Mouse (Mus musculus) retina, postnatal 1 day (tissue): ENCODE data around the gene Exoc4.
A peak's percentile ranks its signal among the peaks of the same experiment; 100 is the strongest.

ENCODE experiments used
- DNase-seq: peaks from one replicate; pipeline ENCODE4 v3.0.0-alpha.2; 2012

Exoc4 gene

GRCm38 (mm10) chr6:33770021-33770420 lies 521.1 kb downstream of the Exoc4 start:
- DNase-seq, result no peak

- peak; percentile 26 for DNase-seq
Observed at GRCm38 (mm10) chr6:33772551-33773315, 523.8 kb downstream of the Exoc4 start.

DNA sequence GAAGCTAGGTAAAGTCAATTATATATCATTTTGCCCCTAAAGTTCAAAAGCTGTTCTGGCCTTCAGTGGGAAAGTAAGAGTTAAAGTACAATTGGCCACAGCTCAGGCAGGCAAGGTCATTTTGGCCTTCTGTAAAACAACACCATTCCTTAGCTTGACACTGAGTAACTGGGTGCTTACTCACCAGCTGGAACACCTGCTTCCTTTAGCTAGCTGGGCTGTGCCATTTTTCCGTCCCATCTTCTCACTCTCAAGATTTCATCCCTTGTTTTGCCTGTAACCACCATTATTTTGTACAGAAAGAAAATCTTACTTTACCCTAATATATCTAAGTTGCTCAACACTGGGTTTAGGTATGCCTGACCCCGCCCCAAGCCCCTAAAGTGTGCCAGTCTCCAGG lies 543.7 kb downstream of the Exoc4 start:
- no peak for DNase-seq

DNA sequence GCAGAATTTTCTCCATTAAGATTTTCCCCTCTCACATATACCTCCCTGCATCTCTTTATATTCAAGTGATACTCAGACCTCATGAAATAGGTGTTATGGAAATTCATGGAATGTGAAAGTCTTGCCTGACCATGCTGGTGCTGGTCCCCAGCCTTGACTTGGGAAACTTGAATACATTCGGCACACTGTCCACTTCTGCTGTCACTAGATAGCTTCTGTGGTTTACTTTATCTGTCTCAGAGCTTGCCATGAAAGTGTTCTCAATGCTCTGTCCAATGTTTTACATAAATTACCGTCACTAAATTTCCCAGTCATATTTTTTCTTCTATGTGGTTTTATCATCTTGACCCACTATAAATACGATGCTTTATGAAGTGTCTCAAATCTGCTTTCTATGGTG lies 552.4 kb downstream of the Exoc4 start:
- no peak for DNase-seq

- DNase-seq, result no peak
Observed at GRCm38 (mm10) chr6:33803481-33804098, 554.7 kb downstream of the Exoc4 start.

DNA sequence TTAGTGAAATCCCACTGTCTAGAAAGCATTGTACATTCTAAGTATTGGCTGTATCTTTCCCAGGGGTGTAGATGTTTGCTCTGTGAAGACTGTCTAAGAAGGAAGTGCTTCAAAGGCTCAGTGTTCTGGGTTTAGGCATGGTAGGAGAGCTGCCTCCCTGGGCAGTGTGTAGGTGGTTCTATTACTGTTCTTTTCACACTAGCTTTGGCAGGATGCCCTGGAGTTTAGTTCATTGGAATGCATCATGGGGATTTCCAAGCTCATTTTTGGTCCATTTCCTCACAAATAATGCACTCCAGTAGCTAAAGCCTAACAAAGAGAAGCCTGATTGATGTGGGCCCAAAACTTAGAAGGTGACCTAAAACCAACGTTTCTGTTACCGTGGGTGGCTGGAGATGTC lies 555.9 kb downstream of the Exoc4 start:
- no peak for DNase-seq

- no peak for DNase-seq
Observed at GRCm38 (mm10) chr6:33806072-33806782, 557.3 kb downstream of the Exoc4 start.

DNA sequence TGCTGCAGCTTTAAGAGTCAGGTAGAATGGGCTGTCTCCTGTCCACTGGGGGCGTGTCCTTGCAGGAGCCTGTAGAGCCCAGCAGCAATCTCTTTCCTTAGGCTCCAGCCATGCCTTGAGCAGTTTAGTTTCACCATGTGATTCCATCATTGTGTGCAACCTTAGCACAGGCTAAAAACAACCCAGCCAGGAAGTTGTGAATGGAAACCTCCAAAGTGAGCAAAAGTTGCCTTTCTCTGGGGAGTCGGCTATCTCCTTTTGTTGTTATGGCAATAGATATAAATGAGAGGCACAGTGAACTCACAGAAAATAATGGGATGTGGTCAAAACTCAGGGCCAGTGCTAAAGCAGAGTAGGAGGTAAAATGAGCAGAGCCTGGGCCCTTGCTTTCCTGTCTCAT lies 565.5 kb downstream of the Exoc4 start:
- no peak for DNase-seq

DNA sequence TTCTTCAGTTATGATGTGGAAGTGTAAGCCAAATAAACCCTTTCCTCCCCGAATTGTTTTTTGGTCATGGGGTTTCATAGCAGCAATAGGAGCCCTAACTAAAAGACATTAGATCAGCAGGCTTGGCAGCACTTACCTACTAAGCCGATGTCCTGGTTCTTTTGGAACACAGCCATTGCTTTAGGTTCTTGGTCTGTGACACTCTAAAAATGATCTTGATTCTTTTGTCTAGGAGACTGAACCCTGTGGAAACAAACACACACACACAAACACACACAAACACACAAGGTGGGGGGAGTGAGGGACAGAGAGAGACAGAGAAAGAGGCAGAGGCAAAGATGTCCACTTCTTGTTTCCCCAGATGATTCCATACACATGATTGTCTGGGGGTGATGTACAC lies 574.3 kb downstream of the Exoc4 start:
- no peak for DNase-seq

GRCm38 (mm10) chr6:33823777-33824302 lies 575.0 kb downstream of the Exoc4 start:
- DNase-seq, result peak; percentile 60

DNA sequence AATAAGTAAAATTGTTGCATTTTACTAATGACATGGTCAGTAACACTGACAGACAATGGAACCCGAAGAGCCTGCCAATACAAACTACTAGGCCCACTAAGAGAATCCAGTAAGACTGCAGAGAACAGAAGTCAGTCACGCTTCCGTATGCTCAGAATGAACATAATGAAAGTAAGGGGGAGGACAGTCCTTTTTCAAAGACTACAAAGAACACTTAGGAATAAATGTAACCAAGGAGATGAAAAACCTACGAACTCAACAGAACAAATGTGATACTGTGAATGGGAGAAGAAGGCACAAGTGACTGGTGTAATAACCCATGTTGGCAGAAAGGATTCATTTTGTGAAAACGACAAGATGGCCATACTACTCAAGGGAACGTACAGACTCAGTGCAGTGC lies 579.6 kb downstream of the Exoc4 start:
- no peak for DNase-seq

- DNase-seq, result peak; percentile 9
Observed at GRCm38 (mm10) chr6:33829261-33829660, 580.4 kb downstream of the Exoc4 start.

- DNase-seq, result no peak
Observed at GRCm38 (mm10) chr6:33831276-33831675, 582.4 kb downstream of the Exoc4 start.

- peak; percentile 59 for DNase-seq
Observed at GRCm38 (mm10) chr6:33832978-33833377, 584.1 kb downstream of the Exoc4 start.

GRCm38 (mm10) chr6:33836048-33836780 lies 587.3 kb downstream of the Exoc4 start:
- DNase-seq, result no peak

- peak; percentile 93 for DNase-seq
Observed at GRCm38 (mm10) chr6:33842901-33843300, 594.0 kb downstream of the Exoc4 start.

DNA sequence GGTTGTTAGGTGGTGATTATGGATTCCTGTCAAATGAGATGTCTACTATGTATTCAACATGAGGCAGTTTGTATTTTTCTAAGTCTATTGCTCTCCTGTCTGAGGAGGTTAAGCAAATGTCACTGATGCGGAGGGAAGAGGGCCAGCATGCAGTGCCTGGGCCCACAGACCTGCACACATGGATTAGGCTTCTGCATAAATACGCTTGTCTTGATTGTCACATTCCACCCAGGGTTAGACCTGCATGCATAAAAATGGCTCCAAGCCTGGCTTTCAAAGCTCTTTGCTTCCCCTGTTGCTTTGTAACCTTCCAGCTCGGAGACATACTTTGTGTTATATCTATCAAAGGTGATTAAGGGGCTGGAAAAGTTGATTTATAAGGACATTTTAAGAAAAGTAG lies 610.2 kb downstream of the Exoc4 start:
- peak; percentile 58 for DNase-seq

DNA sequence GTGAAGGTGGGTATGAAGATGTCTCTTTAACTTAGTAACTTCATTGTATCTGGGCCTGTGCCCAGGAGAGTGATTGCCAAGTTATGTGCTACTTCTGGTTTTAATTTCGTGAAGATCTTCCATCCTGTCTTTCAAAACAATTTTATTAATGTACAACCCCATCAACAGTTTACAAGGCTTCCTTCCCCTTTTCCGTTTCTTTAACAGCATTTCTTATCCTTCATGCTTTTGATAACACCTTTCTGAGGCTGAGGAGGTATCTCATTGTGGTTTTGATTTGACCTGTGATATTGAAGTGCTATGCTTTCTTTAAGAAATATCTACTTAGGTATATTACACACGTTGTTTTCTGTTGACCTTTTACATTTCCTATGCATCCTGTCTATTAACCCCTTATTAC lies 616.9 kb downstream of the Exoc4 start:
- no peak for DNase-seq

- DNase-seq, result no peak
Observed at GRCm38 (mm10) chr6:33866901-33867580, 618.2 kb downstream of the Exoc4 start.

DNA sequence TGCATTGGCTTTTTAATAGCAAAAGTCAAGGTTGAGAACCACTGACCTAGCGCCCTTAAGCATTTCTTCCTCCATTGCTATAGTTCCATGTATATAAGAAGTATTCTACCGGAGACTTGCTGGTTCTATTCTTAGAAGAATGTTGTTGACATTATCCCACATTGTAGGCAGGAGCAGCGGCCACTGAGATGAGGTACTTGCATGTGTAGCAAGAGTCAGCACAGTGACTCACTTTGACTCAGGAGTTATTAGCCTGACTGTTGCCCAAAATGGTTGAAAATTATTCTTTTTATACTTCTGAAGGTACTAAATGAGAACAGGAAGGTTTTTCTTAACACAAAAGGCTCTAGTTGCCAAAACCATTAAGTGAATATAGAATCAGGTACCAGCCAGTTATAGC lies 620.4 kb downstream of the Exoc4 start:
- no peak for DNase-seq

- DNase-seq, result no peak
Observed at GRCm38 (mm10) chr6:33870468-33871142, 621.7 kb downstream of the Exoc4 start.

DNA sequence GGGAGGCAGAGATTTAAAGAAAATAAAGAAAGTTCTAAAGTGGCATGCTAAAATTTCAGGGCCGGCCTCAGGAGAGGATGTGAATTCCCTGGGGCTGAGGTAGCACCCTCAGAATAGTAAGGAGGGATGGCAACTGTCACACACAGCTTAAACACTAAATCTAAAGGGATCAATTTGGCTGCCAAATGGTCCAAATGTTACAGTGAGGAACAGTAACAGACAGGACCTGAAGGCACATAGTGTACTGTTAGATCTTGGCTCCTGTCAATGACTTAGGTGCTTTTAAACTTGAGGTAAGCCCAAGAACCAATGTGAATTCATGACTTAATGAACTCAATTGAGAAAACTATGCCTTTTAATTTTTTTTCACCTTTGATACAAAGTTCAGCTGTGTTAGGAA lies 622.4 kb downstream of the Exoc4 start:
- no peak for DNase-seq
